Mouse (Mus musculus): ENCODE measurements around the gene Tnk2. TPM values are rescaled to one million over a fixed set of nuclear protein-coding genes. Genes with fewer than 3 reads are reported as not detected.
"Not testable (repeated sequence)": the region's sequence is repeated elsewhere in the genome, so short reads cannot be mapped to it uniquely, and the experiment has no call there.

The Tnk2 gene
- polyA plus RNA-seq, 1 experiment from 2014 or later: 12.0 TPM

- Histone ChIP-seq H3K9me3 (no peaks in the 10 kb centered on the region), H3K36me3 (no peaks in the 10 kb centered on the region), H3K4me3 (replicated peaks) (no peak overlapping the region), H3K27ac (no peak overlapping the region), H3K4me2 (no peak overlapping the region), H3K27me3 (replicated peaks) (no peaks in the 10 kb centered on the region), H3K9ac (no peak overlapping the region), H3K4me1 (no peaks in the 10 kb centered on the region; the same call in 1 of the 2 replicates)
- peak; percentile 59; the same call in 1 of the 2 replicates for ATAC-seq (ENCODE audit: insufficient read depth, low FRiP score, low read depth)
- 8% methylated on average over 8 of the region's 8 CpGs for WGBS
Measured at GRCm38 (mm10) chr16:32638476-32638875, 5.2 kb upstream of the Tnk2 start.

GRCm38 (mm10) chr16:32640096-32640495 lies 3.6 kb upstream of the Tnk2 start:
- H3K27ac ChIP-seq: no peak overlapping the region
- no peaks in the 10 kb centered on the region for H3K9me3 ChIP-seq
- H3K4me1 ChIP-seq: peaks cover 7% of the 10 kb centered on the region
- no peak overlapping the region for H3K9ac ChIP-seq
- no peak overlapping the region for H3K4me3 ChIP-seq (replicated peaks)
- no peak for ATAC-seq (ENCODE audit: insufficient read depth, low FRiP score, low read depth)
- H3K4me2 ChIP-seq: no peak overlapping the region
- H3K36me3 ChIP-seq: no peaks in the 10 kb centered on the region
- H3K27me3 ChIP-seq (replicated peaks): no peaks in the 10 kb centered on the region
- WGBS: 43% methylated on average over 5 of the region's 5 CpGs

GRCm38 (mm10) chr16:32640683-32641082 lies 3.0 kb upstream of the Tnk2 start:
- not testable (repeated sequence) for H3K9ac ChIP-seq; H3K27ac ChIP-seq; H3K4me2 ChIP-seq; H3K9me3 ChIP-seq; H3K4me3 ChIP-seq (replicated peaks); ATAC-seq (ENCODE audit: insufficient read depth, low FRiP score, low read depth); H3K36me3 ChIP-seq; H3K27me3 ChIP-seq (replicated peaks)
- peaks cover 13% of the 10 kb centered on the region for H3K4me1 ChIP-seq
- 67% methylated on average over 2 of the region's 2 CpGs for WGBS

GRCm38 (mm10) chr16:32641440-32642219 lies 2.0 kb upstream of the Tnk2 start:
- no peak for ATAC-seq (ENCODE audit: insufficient read depth, low FRiP score, low read depth)
- Histone ChIP-seq H3K4me1 (peaks cover 20% of the 10 kb centered on the region), H3K36me3 (no peaks in the 10 kb centered on the region), H3K9me3 (no peaks in the 10 kb centered on the region), H3K27ac (no peak overlapping the region), H3K27me3 (replicated peaks) (no peaks in the 10 kb centered on the region), H3K4me2 (no peak overlapping the region), H3K4me3 (replicated peaks) (no peak overlapping the region), H3K9ac (no peak overlapping the region)
- 55% methylated on average over 20 of the region's 20 CpGs for WGBS

- 59% methylated on average over 13 of the region's 13 CpGs for WGBS
- no peak overlapping the region for H3K4me2 ChIP-seq
- H3K36me3 ChIP-seq: no peaks in the 10 kb centered on the region
- no peak overlapping the region for H3K4me3 ChIP-seq (replicated peaks)
- H3K9ac ChIP-seq: no peak overlapping the region
- no peak overlapping the region for H3K27ac ChIP-seq
- no peaks in the 10 kb centered on the region for H3K9me3 ChIP-seq
- H3K27me3 ChIP-seq (replicated peaks): no peaks in the 10 kb centered on the region
- no peak for ATAC-seq (ENCODE audit: insufficient read depth, low FRiP score, low read depth)
- peaks cover 20% of the 10 kb centered on the region for H3K4me1 ChIP-seq
Measured at GRCm38 (mm10) chr16:32642280-32642679, 1.4 kb upstream of the Tnk2 start.

- Histone ChIP-seq H3K27me3 (replicated peaks) (no peaks in the 10 kb centered on the region), H3K9me3 (no peaks in the 10 kb centered on the region), H3K27ac (peak overlapping the region; percentile 81), H3K4me1 (peaks cover 20% of the 10 kb centered on the region), H3K4me2 (peak overlapping the region; percentile 92), H3K36me3 (no peaks in the 10 kb centered on the region), H3K4me3 (replicated peaks) (peak overlapping the region; percentile 85), H3K9ac (peak overlapping the region; percentile 86)
- WGBS: under 1% methylated on average over 70 of the region's 82 CpGs
- peak; percentile 67 for ATAC-seq (ENCODE audit: insufficient read depth, low FRiP score, low read depth)
Measured at GRCm38 (mm10) chr16:32644069-32644800, 561 bp downstream of the Tnk2 start.

GRCm38 (mm10) chr16:32644801-32645170 lies 1.1 kb downstream of the Tnk2 start:
- peak overlapping the region; percentile 86 for H3K9ac ChIP-seq
- H3K27ac ChIP-seq: peak overlapping the region; percentile 81
- H3K36me3 ChIP-seq: no peaks in the 10 kb centered on the region
- no peak for ATAC-seq (ENCODE audit: insufficient read depth, low FRiP score, low read depth)
- H3K4me3 ChIP-seq (replicated peaks): peak overlapping the region; percentile 85
- H3K4me1 ChIP-seq: peaks cover 20% of the 10 kb centered on the region
- H3K27me3 ChIP-seq (replicated peaks): no peaks in the 10 kb centered on the region
- H3K9me3 ChIP-seq: no peaks in the 10 kb centered on the region
- H3K4me2 ChIP-seq: peak overlapping the region; percentile 92
- WGBS: 11% methylated on average over 12 of the region's 12 CpGs

- H3K27ac ChIP-seq: peak overlapping the region; percentile 40; the same call in 1 of the 2 replicates
- H3K4me3 ChIP-seq (replicated peaks): peak overlapping the region; percentile 85
- H3K4me1 ChIP-seq: peaks cover 20% of the 10 kb centered on the region
- WGBS: 15% methylated on average over 14 of the region's 14 CpGs
- peak overlapping the region; percentile 92 for H3K4me2 ChIP-seq
- H3K9me3 ChIP-seq: no peaks in the 10 kb centered on the region
- H3K9ac ChIP-seq: no peak overlapping the region
- no peaks in the 10 kb centered on the region for H3K27me3 ChIP-seq (replicated peaks)
- no peaks in the 10 kb centered on the region for H3K36me3 ChIP-seq
- ATAC-seq (ENCODE audit: insufficient read depth, low FRiP score, low read depth): peak; percentile 52; the same call in 1 of the 2 replicates
Measured at GRCm38 (mm10) chr16:32645361-32645914, 1.8 kb downstream of the Tnk2 start.

- peak overlapping the region; percentile 92 for H3K4me2 ChIP-seq
- peaks cover 20% of the 10 kb centered on the region for H3K4me1 ChIP-seq
- H3K27me3 ChIP-seq (replicated peaks): no peaks in the 10 kb centered on the region
- WGBS: 59% methylated on average over 9 of the region's 9 CpGs
- no peaks in the 10 kb centered on the region for H3K36me3 ChIP-seq
- no peak for ATAC-seq (ENCODE audit: insufficient read depth, low FRiP score, low read depth)
- no peak overlapping the region for H3K9ac ChIP-seq
- H3K9me3 ChIP-seq: no peaks in the 10 kb centered on the region
- peak overlapping the region; percentile 40; the same call in 1 of the 2 replicates for H3K27ac ChIP-seq
- peak overlapping the region; percentile 85 for H3K4me3 ChIP-seq (replicated peaks)
Measured at GRCm38 (mm10) chr16:32646014-32646413, 2.3 kb downstream of the Tnk2 start.

- no peaks in the 10 kb centered on the region for H3K27me3 ChIP-seq (replicated peaks)
- H3K4me1 ChIP-seq: peaks cover 20% of the 10 kb centered on the region
- H3K27ac ChIP-seq: no peak overlapping the region
- ATAC-seq (ENCODE audit: insufficient read depth, low FRiP score, low read depth): no peak
- H3K4me2 ChIP-seq: no peak overlapping the region
- H3K4me3 ChIP-seq (replicated peaks): no peak overlapping the region
- H3K9me3 ChIP-seq: no peaks in the 10 kb centered on the region
- H3K9ac ChIP-seq: no peak overlapping the region
- H3K36me3 ChIP-seq: no peaks in the 10 kb centered on the region
Measured at GRCm38 (mm10) chr16:32647712-32648111, 4.0 kb downstream of the Tnk2 start.

GRCm38 (mm10) chr16:32650461-32650860 lies 6.8 kb downstream of the Tnk2 start:
- H3K9ac ChIP-seq: no peak overlapping the region
- no peak overlapping the region for H3K4me2 ChIP-seq
- H3K9me3 ChIP-seq: no peaks in the 10 kb centered on the region
- H3K4me1 ChIP-seq: peaks cover 12% of the 10 kb centered on the region
- H3K36me3 ChIP-seq: no peaks in the 10 kb centered on the region
- no peaks in the 10 kb centered on the region for H3K27me3 ChIP-seq (replicated peaks)
- no peak for ATAC-seq (ENCODE audit: insufficient read depth, low FRiP score, low read depth)
- H3K27ac ChIP-seq: no peak overlapping the region
- H3K4me3 ChIP-seq (replicated peaks): no peak overlapping the region
